ENCODE assay signal across 7 mouse cellular contexts in genomic region chr6:70804632-70805031, GRCm38 (mm10). TPM values are rescaled to one million over a fixed set of nuclear protein-coding genes. Genes with fewer than 3 reads are reported as not detected.
DNase-seq lines count a peak whose midpoint lies in the region; ATAC-seq lines count a peak whose summit lies in the region.

No protein-coding gene starts in this region.

- H3K36me3 ChIP-seq in forebrain, embryonic 16.5 days (ENCODE audit: control insufficient read depth, insufficient read depth): no peaks in the 10 kb centered on the region
- no peaks in the 10 kb centered on the region for H3K36me3 ChIP-seq in splenic B cell, adult 2 months (ENCODE audit: control insufficient read depth, insufficient read depth, low read length, poor library complexity, severe bottlenecking)

- WGBS in forebrain, embryonic 16.5 days: 30% methylated on average over 3 of the region's 3 CpGs

- no peak overlapping the region for H3K9ac ChIP-seq in forebrain, embryonic 16.5 days (replicated peaks; ENCODE audit: low read depth, low read length)

- no peak overlapping the region for H3K27ac ChIP-seq in forebrain, embryonic 16.5 days (ENCODE audit: low read length)

- no peaks in the 10 kb centered on the region for H3K27me3 ChIP-seq in forebrain, embryonic 16.5 days (replicated peaks; ENCODE audit: control insufficient read depth, insufficient read depth, low read length)
- no peaks in the 10 kb centered on the region for H3K27me3 ChIP-seq in splenic B cell, adult 2 months (ENCODE audit: control insufficient read depth, insufficient read depth, low read length, poor library complexity, severe bottlenecking)

- no peaks in the 10 kb centered on the region for H3K9me3 ChIP-seq in forebrain, embryonic 16.5 days (ENCODE audit: control insufficient read depth, low read length)

- peak; percentile 28 for ATAC-seq in forebrain, embryonic 16.5 days

- 0 out of 2 replicates have a peak, but pooled peaks cover 2% of the 10 kb centered on the region for H3K4me1 ChIP-seq in forebrain, embryonic 16.5 days (replicated peaks; ENCODE audit: control insufficient read depth, insufficient read depth, low read length)

- H3K4me3 ChIP-seq in forebrain, embryonic 16.5 days (replicated peaks; ENCODE audit: low read length): no peak overlapping the region

- 0 out of 2 replicates have a peak overlapping the region, but pooled peaks have one; percentile 25 for H3K4me2 ChIP-seq in forebrain, embryonic 16.5 days (ENCODE audit: low read length)

- peak; percentile 88 for DNase-seq in 3T3-L1 (ENCODE audit: low read depth, low spot score)
- peak; percentile 73 for DNase-seq in A20 (ENCODE audit: low read depth, low spot score)
- DNase-seq in cerebellum, adult 18-20 months: peak; percentile 39 to 51
- DNase-seq in kidney, adult 18-20 months: peak; percentile 58
- peak; percentile 53 for DNase-seq in lung, postnatal 36 days
- peak; percentile 79 for DNase-seq in splenic B cell, adult 2 months (ENCODE audit: low read depth, low spot score)

RNA-seq across cellular contexts. Expression of gene Rpia, which starts 12.6 kb away (rescaled TPM):
- polyA plus RNA-seq in forebrain, embryonic 16.5 days (2015; fragmentation: Nextera tagmentation; extraction: Ambion mirVana): 2.5 and 3.3 TPM in 2 replicates

RNA-seq across cellular contexts. Expression of gene Eif2ak3, which starts 39.7 kb away (rescaled TPM):
- polyA plus RNA-seq in forebrain, embryonic 16.5 days (2015; fragmentation: Nextera tagmentation; extraction: Ambion mirVana): 14.4 and 17.8 TPM in 2 replicates
